Mouse (Mus musculus) midbrain, embryonic 16.5 days (tissue): ENCODE measurements around the gene Kremen1. TPM values are rescaled to one million over a fixed set of nuclear protein-coding genes. Genes with fewer than 3 reads are reported as not detected.

ENCODE experiments used
- ATAC-seq: fragments of 200-750 bp; cut with Nextera tagmentation; 2 replicates; pipeline ENCODE4 v1.8.0; 2017; ENCODE audit warnings: moderate TSS enrichment
- H3K27ac ChIP-seq: fragments of 300-500 bp; sonication (generic); 2 replicates; pipeline ENCODE4 v1.5.1; 2014; ENCODE audit warnings: mild to moderate bottlenecking, low read length, mixed read lengths
- H3K27me3 ChIP-seq: fragments of 300-500 bp; sonication (generic); 2 replicates; pipeline ENCODE4 v1.6.1; 2014; ENCODE audit warnings: low read depth, low read length, mixed read lengths; ENCODE audit not compliant: control insufficient read depth, insufficient read depth
- H3K36me3 ChIP-seq: fragments of 300-500 bp; sonication (generic); 2 replicates; pipeline ENCODE4 v1.6.1; 2014; ENCODE audit warnings: mild to moderate bottlenecking, low read length, moderate library complexity, mixed read lengths; ENCODE audit not compliant: control insufficient read depth, insufficient read depth
- H3K4me1 ChIP-seq: fragments of 300-500 bp; sonication (generic); 2 replicates; pipeline ENCODE4 v1.6.1; 2014; ENCODE audit warnings: mild to moderate bottlenecking, low read length, mixed read lengths; ENCODE audit not compliant: control insufficient read depth, insufficient read depth
- H3K4me2 ChIP-seq: fragments of 300-500 bp; sonication (generic); 2 replicates; pipeline ENCODE4 v1.6.1; 2014; ENCODE audit warnings: mild to moderate bottlenecking, low read length, mixed read lengths
- H3K4me3 ChIP-seq: fragments of 300-500 bp; sonication (generic); 2 replicates; pipeline ENCODE4 v1.5.1; 2014; ENCODE audit warnings: low read depth, mild to moderate bottlenecking, low read length, moderate library complexity, mixed read lengths
- H3K9ac ChIP-seq: fragments of 300-500 bp; sonication (generic); 2 replicates; pipeline ENCODE4 v1.6.1; 2014; ENCODE audit warnings: low read depth, low read length, mixed read lengths
- H3K9me3 ChIP-seq: fragments of 300-500 bp; sonication (generic); replicated peaks from 2 replicates; pipeline ENCODE4 v1.6.1; 2014; ENCODE audit warnings: mild to moderate bottlenecking, low read length, mixed read lengths; ENCODE audit not compliant: control insufficient read depth, poor library complexity, severe bottlenecking
- WGBS: fragments of 180-500 bp; shearing (Covaris S2); extraction: QIAGEN DNeasy Blood & Tissue Kit; methylation state at CpG from one replicate; pipeline ENCODE4 v1.1.7; 2014; 5-methylcytosine and 5-hydroxymethylcytosine counted together
- polyA plus RNA-seq: library from polyadenylated mRNA; unstranded; fragments of >200 nt; fragmentation: Nextera tagmentation; extraction: Ambion mirVana; gene quantifications from 2 replicates; pipeline ENCODE4 v1.2.1, GENCODE M21; 2015

The Kremen1 gene
- polyA plus RNA-seq, 1 experiment from 2014 or later: 4.8 TPM

DNA sequence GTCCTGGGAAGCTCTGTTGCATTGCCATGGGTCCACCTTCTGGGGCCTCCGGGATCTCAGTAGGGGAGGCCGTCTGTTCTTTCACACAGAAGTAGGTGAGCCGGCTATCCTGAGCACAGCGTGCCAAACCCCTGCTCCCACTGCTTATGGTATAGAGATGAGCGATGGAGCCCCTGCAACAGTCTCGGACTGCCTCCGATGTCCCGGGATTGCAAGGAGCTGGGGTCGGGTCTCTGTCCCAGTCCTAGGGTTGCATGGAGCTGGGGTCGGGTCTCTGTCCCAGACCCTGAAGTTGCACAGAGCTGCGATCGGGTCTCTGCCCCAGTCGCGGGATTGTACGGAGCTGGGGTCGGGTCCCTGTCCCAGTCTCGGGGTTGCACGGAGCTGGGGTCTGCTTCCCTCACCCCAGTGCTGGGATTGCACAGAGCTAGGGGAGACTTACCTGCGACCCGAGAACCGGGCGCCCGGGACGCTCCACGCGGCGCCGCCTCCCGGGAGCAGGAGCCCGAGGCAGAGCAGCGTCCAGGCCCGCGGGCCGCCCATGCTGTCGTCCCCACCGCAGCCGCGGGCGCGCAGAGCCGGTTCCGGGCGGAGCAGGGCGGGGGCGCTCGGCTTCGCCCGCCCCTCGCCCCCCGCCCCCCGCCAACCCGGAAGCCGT is 109.5 kb downstream of the Kremen1 start, which contains the start of gene Emid1:
Gene Emid1 (minus strand): TSS at position 578 of the 658 bp plus-strand sequence.
- Histone ChIP-seq H3K27me3 (peaks cover 4% of the 10 kb centered on the region), H3K4me2 (peak within 1 kb of the TSS; percentile 93), H3K9me3 (no peaks in the 10 kb centered on the region), H3K9ac (peak within 1 kb of the TSS; percentile 78), H3K4me3 (peak within 1 kb of the TSS; percentile 49), H3K27ac (no peak within 1 kb of the TSS), H3K36me3 (no peaks in the 10 kb centered on the region), H3K4me1 (peaks cover 14% of the 10 kb centered on the region)
- 0 out of 2 replicates have a peak, but pooled peaks have one; percentile 21 for ATAC-seq
- WGBS: 2% methylated on average over 30 of the region's 53 CpGs

DNA sequence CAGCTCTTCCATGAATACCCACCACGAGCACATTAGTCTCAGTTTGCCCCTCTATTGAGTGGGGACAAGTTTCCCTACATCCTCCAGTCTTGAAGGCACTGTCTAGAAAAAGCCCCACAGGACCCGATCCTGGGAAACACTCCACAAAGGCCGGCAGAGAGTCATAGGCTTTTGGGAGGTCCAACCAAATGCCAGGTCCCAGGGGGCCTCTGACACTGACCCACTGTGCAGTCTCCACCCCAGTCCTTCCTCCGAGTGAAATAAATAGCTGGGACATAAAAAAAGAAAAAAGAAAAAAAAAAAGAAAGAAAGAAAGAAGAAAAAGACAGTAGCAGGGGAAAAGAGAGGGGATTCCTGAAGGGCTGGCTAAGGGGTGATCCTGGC is 110.1 kb downstream of the Kremen1 start:
- WGBS: 6% methylated on average over 4 of the region's 4 CpGs
- no peak overlapping the region for H3K9ac ChIP-seq
- H3K27ac ChIP-seq: no peak overlapping the region

DNA sequence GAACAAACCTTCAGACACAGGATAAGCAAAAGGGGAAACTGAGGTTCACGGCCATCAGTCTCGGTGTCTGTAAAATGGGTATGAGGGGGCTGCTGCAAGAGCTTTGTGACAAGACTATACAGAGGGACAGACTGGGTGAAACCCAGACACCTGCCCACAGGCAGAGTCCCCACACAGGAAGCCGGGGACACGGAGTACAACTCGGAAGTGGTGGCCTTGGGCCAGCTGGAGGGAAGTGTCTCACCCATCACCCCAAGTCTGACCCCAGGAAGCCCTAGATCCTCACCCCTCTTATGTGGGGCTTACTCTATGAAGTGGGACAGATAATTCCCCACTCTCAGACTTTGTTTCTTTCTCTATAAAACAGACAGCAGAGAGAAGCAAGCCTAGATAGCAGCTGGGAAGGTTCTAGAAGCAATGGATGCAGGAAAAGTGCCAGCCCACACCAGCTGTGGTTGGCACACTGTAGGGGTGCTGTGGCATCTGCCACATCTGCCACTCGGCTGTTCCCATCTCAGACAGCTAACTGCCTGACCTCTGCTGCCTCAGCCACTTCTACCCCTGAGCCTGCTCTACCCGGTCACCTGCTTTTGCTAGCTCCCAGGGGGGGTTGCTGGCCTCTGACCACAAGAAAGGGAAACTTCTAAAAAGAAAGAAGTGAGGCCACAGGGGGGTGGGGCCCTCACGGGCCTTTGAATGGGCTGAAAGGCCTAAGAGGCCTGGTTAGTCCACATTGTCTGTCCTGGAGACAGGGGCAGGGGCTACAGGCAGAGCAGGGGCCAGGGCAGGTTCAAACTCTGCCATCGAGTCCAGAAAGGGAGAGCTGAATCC is 110.7 kb downstream of the Kremen1 start:
- H3K27ac ChIP-seq: no peak overlapping the region
- no peaks in the 10 kb centered on the region for H3K36me3 ChIP-seq
- peaks cover 4% of the 10 kb centered on the region for H3K27me3 ChIP-seq
- 58% methylated on average over 9 of the region's 9 CpGs for WGBS
- peaks cover 14% of the 10 kb centered on the region for H3K4me1 ChIP-seq
- no peak overlapping the region for H3K4me3 ChIP-seq
- no peaks in the 10 kb centered on the region for H3K9me3 ChIP-seq
- no peak overlapping the region for H3K4me2 ChIP-seq
- no peak for ATAC-seq
- H3K9ac ChIP-seq: no peak overlapping the region

More for the DNA sequence above, 110.1 kb downstream of the Kremen1 start:
- Histone ChIP-seq H3K4me1 (peaks cover 14% of the 10 kb centered on the region), H3K36me3 (no peaks in the 10 kb centered on the region), H3K9me3 (no peaks in the 10 kb centered on the region), H3K4me2 (peak overlapping the region; percentile 93), H3K27me3 (peaks cover 4% of the 10 kb centered on the region), H3K4me3 (peak overlapping the region; percentile 49; the same call in 1 of the 2 replicates)
- no peak for ATAC-seq

DNA sequence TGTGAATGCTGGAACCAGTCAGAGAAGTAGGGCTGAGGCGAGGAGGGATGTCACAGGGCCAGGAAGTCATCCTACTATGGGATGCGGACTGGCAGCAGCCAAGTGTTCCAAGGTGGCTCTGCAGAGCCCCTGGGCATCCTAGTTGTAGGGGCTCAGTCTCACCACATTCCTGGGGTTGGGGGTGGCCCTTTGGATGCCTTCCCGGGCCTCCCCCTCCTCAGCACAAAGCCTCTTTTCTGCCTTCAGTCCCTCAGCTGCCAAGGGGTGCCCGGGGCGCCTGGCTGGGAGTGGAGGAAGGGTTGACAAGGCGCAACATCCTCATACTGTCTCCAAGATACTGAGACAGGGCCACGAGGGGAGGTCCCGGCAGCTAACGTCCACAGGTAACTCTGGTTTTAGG is 111.4 kb downstream of the Kremen1 start:
- Histone ChIP-seq H3K27me3 (peaks cover 4% of the 10 kb centered on the region), H3K9ac (no peak overlapping the region), H3K36me3 (no peaks in the 10 kb centered on the region), H3K9me3 (no peaks in the 10 kb centered on the region), H3K27ac (no peak overlapping the region), H3K4me3 (no peak overlapping the region), H3K4me2 (no peak overlapping the region), H3K4me1 (peaks cover 14% of the 10 kb centered on the region)
- WGBS: 66% methylated on average over 9 of the region's 9 CpGs
- peak; percentile 38; the same call in 1 of the 2 replicates for ATAC-seq

DNA sequence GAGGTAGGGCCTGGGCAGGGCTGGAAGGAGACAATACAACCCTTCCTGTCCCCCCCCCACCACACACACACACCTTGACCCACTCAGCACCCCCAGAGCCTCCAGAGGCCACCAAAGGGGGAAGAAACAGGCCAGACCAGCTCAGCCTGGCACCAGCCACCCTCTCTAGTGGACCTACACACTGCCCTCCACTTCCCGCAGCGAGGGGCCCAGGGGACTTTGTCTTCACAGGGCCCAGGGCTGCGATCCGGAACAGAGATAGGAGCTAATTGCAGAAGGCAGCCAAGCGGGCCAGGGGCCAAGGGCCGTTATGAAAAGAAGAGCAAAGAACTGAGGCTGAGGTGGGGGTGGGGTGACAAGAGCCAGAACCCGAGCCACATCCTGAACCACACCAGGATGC is 112.1 kb downstream of the Kremen1 start:
- Histone ChIP-seq H3K9me3 (no peaks in the 10 kb centered on the region), H3K4me2 (no peak overlapping the region)
- WGBS: 21% methylated on average over 7 of the region's 7 CpGs

DNA sequence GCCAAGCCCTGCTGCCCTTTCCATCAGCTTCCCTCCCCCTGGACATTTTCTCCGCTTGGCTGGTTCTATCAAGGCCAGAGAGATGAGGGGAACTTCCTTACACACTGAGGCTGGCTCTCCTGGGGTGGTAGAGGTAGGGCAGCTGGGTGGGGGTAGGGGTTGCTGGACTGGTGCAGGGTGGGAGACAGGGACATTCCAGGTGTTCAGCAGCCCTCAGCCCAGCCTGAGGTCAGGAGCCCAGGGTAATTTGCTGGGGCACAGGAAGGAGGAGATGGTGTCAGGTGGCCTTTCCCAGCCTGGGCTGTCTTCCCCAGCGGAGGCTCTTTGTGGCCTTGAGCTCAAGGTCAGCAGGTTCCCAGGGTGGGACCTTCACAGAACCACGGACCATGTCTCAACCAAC is 115.8 kb downstream of the Kremen1 start:
- H3K4me3 ChIP-seq: no peak overlapping the region
- peaks cover 5% of the 10 kb centered on the region; the same call in 1 of the 2 replicates for H3K4me1 ChIP-seq
- no peaks in the 10 kb centered on the region for H3K9me3 ChIP-seq
- H3K27me3 ChIP-seq: no peaks in the 10 kb centered on the region; the same call in 1 of the 2 replicates
- no peak for ATAC-seq
- H3K4me2 ChIP-seq: no peak overlapping the region
- H3K9ac ChIP-seq: no peak overlapping the region
- WGBS: 77% methylated on average over 3 of the region's 3 CpGs
- no peaks in the 10 kb centered on the region for H3K36me3 ChIP-seq
- no peak overlapping the region for H3K27ac ChIP-seq

More for the DNA sequence above, 112.1 kb downstream of the Kremen1 start:
- Histone ChIP-seq H3K4me3 (no peak overlapping the region), H3K36me3 (no peaks in the 10 kb centered on the region), H3K27me3 (peaks cover 4% of the 10 kb centered on the region), H3K9ac (0 out of 2 replicates have a peak overlapping the region, but pooled peaks have one; percentile 7), H3K4me1 (peaks cover 14% of the 10 kb centered on the region), H3K27ac (no peak overlapping the region)
- ATAC-seq: no peak

DNA sequence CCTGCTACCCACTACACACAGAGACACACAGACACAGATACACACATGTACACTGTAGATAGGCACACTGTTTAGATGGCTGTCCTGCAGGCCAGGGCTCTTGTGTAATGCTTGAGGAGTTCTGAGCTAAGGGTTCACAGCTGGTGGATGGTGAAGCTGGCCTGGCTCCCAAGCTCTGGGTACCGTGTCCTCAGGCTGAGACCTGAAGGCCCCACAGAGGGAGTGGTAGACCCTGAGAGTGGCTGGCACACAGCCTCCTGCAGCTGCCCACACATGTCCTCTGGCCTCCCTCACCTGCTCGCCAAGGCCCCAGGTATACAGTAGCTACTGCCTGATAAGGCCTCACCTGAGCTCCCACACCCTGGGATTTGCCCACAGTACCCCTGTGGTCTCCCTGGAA is 119.4 kb downstream of the Kremen1 start:
- no peak overlapping the region for H3K4me3 ChIP-seq
- H3K4me1 ChIP-seq: no peaks in the 10 kb centered on the region
- ATAC-seq: no peak
- H3K9ac ChIP-seq: no peak overlapping the region
- H3K4me2 ChIP-seq: no peak overlapping the region
- H3K27ac ChIP-seq: no peak overlapping the region
- no peaks in the 10 kb centered on the region for H3K9me3 ChIP-seq
- WGBS: 88% methylated on average over 2 of the region's 2 CpGs
- H3K36me3 ChIP-seq: no peaks in the 10 kb centered on the region
- no peaks in the 10 kb centered on the region for H3K27me3 ChIP-seq
